Comparison of ENCODE assay signal across 10 mouse cellular contexts in genomic region chr11:46276778-46277177, GRCm38 (mm10). TPM values are rescaled to one million over a fixed set of nuclear protein-coding genes. Genes with fewer than 3 reads are reported as not detected.
DNase-seq lines count a peak whose midpoint lies in the region; ATAC-seq and TF ChIP-seq lines count a peak whose summit lies in the region.
"Had no signal": no experiment of that assay in that cellular context is flagged by ENCODE, and none has a peak within 500 bp of the region (broad histone marks: within the 10 kb centered on the region; RNA-seq: fewer than 3 reads in every experiment).

No protein-coding gene starts in this region.

- H3K27ac ChIP-seq in intestine, embryonic 14.5 days (ENCODE audit: low read depth), result no peak overlapping the region
- no peak overlapping the region for H3K27ac ChIP-seq in intestine, embryonic 16.5 days (ENCODE audit: low read length)
- no peak overlapping the region for H3K27ac ChIP-seq in hindbrain, postnatal 0 days
- no peak overlapping the region for H3K27ac ChIP-seq in forebrain, embryonic 12.5 days
- H3K27ac ChIP-seq: midbrain, embryonic 12.5 days had no signal

- 0 out of 2 replicates have a peak, but pooled peaks cover 2% of the 10 kb centered on the region for H3K4me1 ChIP-seq in intestine, embryonic 14.5 days (replicated peaks; ENCODE audit: control insufficient read depth, insufficient read depth, low read length)
- no peaks in the 10 kb centered on the region for H3K4me1 ChIP-seq in intestine, embryonic 16.5 days (ENCODE audit: control insufficient read depth, insufficient read depth, low read length)
- H3K4me1 ChIP-seq in E14TG2a.4 (replicated peaks; ENCODE audit: low read depth, low read length), result peaks cover 27% of the 10 kb centered on the region
- H3K4me1 ChIP-seq in hindbrain, postnatal 0 days (ENCODE audit: insufficient read depth, low read length), result no peaks in the 10 kb centered on the region
- H3K4me1 ChIP-seq in forebrain, embryonic 12.5 days, result no peaks in the 10 kb centered on the region
- H3K4me1 ChIP-seq: midbrain, embryonic 12.5 days had no signal

- peak; percentile 82 for TF ChIP-seq CTCF in E14TG2a.4 (conservative IDR thresholded peaks at IDR 0.05; ENCODE audit: low read length)
- peak; percentile 65 for TF ChIP-seq CTCF in hindbrain, postnatal 0 days (IDR thresholded peaks at IDR 0.05; ENCODE audit: low read depth)

- H3K4me3 ChIP-seq in intestine, embryonic 14.5 days (ENCODE audit: low read depth, low read length), result no peak overlapping the region
- no peak overlapping the region for H3K4me3 ChIP-seq in intestine, embryonic 16.5 days (ENCODE audit: low read length)
- H3K4me3 ChIP-seq in E14TG2a.4 (replicated peaks; ENCODE audit: low read length), result no peak overlapping the region
- H3K4me3 ChIP-seq in hindbrain, postnatal 0 days (ENCODE audit: low read length), result no peak overlapping the region
- H3K4me3 ChIP-seq in forebrain, embryonic 12.5 days (replicated peaks), result no peak overlapping the region
- H3K4me3 ChIP-seq: midbrain, embryonic 12.5 days had no signal

- 45% methylated on average over 5 of the region's 5 CpGs for WGBS in intestine, embryonic 14.5 days
- 46% methylated on average over 5 of the region's 5 CpGs for WGBS in intestine, embryonic 16.5 days
- WGBS in hindbrain, postnatal 0 days, result 52% methylated on average over 5 of the region's 5 CpGs
- 47% methylated on average over 5 of the region's 5 CpGs for WGBS in forebrain, embryonic 12.5 days

- DNase-seq in intestine, embryonic 14.5 days (ENCODE audit: low spot score), result peak; percentile 62
- peak; percentile 48 for DNase-seq in adrenal gland, adult 2 months
- peak; percentile 60 for DNase-seq in hindbrain, postnatal 0 days (ENCODE audit: low spot score)
- DNase-seq in naive thymus-derived CD4-positive, alpha-beta T cell, adult 2 months (ENCODE audit: low read depth), result peak; percentile 75
- no peak for DNase-seq in frontal cortex, adult 2 months (ENCODE audit: extremely low spot score in 1 of 2, low spot score in 1 of 2)

- H3K9me3 ChIP-seq in intestine, embryonic 14.5 days (ENCODE audit: control insufficient read depth, low read length), result no peaks in the 10 kb centered on the region
- H3K9me3 ChIP-seq in intestine, embryonic 16.5 days (ENCODE audit: control insufficient read depth, low read length), result no peaks in the 10 kb centered on the region
- H3K9me3 ChIP-seq in E14TG2a.4 (ENCODE audit: low read length), result no peaks in the 10 kb centered on the region
- H3K9me3 ChIP-seq in hindbrain, postnatal 0 days (ENCODE audit: low read length), result no peaks in the 10 kb centered on the region
- no peaks in the 10 kb centered on the region for H3K9me3 ChIP-seq in forebrain, embryonic 12.5 days
- H3K9me3 ChIP-seq: midbrain, embryonic 12.5 days had no signal

- H3K9ac ChIP-seq in intestine, embryonic 14.5 days (ENCODE audit: low read length), result no peak overlapping the region
- no peak overlapping the region for H3K9ac ChIP-seq in intestine, embryonic 16.5 days (ENCODE audit: low read depth, low read length)
- H3K9ac ChIP-seq in hindbrain, postnatal 0 days (replicated peaks; ENCODE audit: low read length), result no peak overlapping the region
- H3K9ac ChIP-seq in forebrain, embryonic 12.5 days, result no peak overlapping the region
- H3K9ac ChIP-seq: midbrain, embryonic 12.5 days had no signal

- no peaks in the 10 kb centered on the region for H3K27me3 ChIP-seq in intestine, embryonic 14.5 days (replicated peaks; ENCODE audit: control insufficient read depth, insufficient read depth, low read length)
- no peaks in the 10 kb centered on the region for H3K27me3 ChIP-seq in intestine, embryonic 16.5 days (replicated peaks; ENCODE audit: control insufficient read depth, insufficient read depth, low read length)
- H3K27me3 ChIP-seq in E14TG2a.4 (ENCODE audit: insufficient read depth, low read length), result no peaks in the 10 kb centered on the region
- no peaks in the 10 kb centered on the region for H3K27me3 ChIP-seq in hindbrain, postnatal 0 days (ENCODE audit: insufficient read depth, low read length)
- no peaks in the 10 kb centered on the region for H3K27me3 ChIP-seq in forebrain, embryonic 12.5 days
- H3K27me3 ChIP-seq: midbrain, embryonic 12.5 days had no signal

- H3K4me2 ChIP-seq in intestine, embryonic 14.5 days (ENCODE audit: low read length), result no peak overlapping the region
- no peak overlapping the region for H3K4me2 ChIP-seq in intestine, embryonic 16.5 days (ENCODE audit: low read depth, low read length)
- no peak overlapping the region for H3K4me2 ChIP-seq in hindbrain, postnatal 0 days (ENCODE audit: low read depth, low read length)
- H3K4me2 ChIP-seq in forebrain, embryonic 12.5 days, result no peak overlapping the region
- H3K4me2 ChIP-seq: midbrain, embryonic 12.5 days had no signal

- no peaks in the 10 kb centered on the region for H3K36me3 ChIP-seq in intestine, embryonic 14.5 days (ENCODE audit: control insufficient read depth, insufficient read depth, low read length)
- no peaks in the 10 kb centered on the region for H3K36me3 ChIP-seq in intestine, embryonic 16.5 days (ENCODE audit: control insufficient read depth, insufficient read depth, low read length)
- H3K36me3 ChIP-seq in E14TG2a.4 (ENCODE audit: insufficient read depth, low read length), result peaks cover 35% of the 10 kb centered on the region
- peaks cover 65% of the 10 kb centered on the region for H3K36me3 ChIP-seq in hindbrain, postnatal 0 days (ENCODE audit: insufficient read depth, low read length)
- peaks cover 83% of the 10 kb centered on the region for H3K36me3 ChIP-seq in forebrain, embryonic 12.5 days (replicated peaks)

- no peak for ATAC-seq in intestine, embryonic 14.5 days (replicated peaks; ENCODE audit: low FRiP score, low TSS enrichment, low read depth)
- ATAC-seq in intestine, embryonic 16.5 days, result no peak
- ATAC-seq in hindbrain, postnatal 0 days, result no peak
- no peak for ATAC-seq in forebrain, embryonic 12.5 days (ENCODE audit: low FRiP score)

RNA-seq across cellular contexts. Expression of gene Cyfip2, which starts 35.9 kb away (rescaled TPM):
- 13.4 and 15.0 TPM in 2 replicates for polyA plus RNA-seq in intestine, embryonic 14.5 days (2014; fragmentation: Nextera tagmentation; extraction: Ambion mirVana)
- polyA plus RNA-seq in intestine, embryonic 16.5 days (2015; fragmentation: Nextera tagmentation; extraction: Ambion mirVana), result 5.2 and 5.7 TPM in 2 replicates
- total RNA-seq in adrenal gland, adult 2 months (2021), result 10 to 100 TPM; 68.1 to 95.2 TPM
- 24.4 and 34.7 TPM in 2 replicates for polyA plus RNA-seq in adrenal gland, adult 2 months (2012; rRNA removed)
- 136 and 162 TPM in 2 replicates for total RNA-seq in hindbrain, postnatal 0 days (2014; rRNA removed)
- polyA plus RNA-seq in hindbrain, postnatal 0 days (2015; fragmentation: Nextera tagmentation; extraction: Ambion mirVana), result 72.4 and 79.1 TPM in 2 replicates
- 211 and 223 TPM in 2 replicates for polyA plus RNA-seq in frontal cortex, adult 2 months (2012; rRNA removed)
- polyA plus RNA-seq in forebrain, embryonic 12.5 days (2016; fragmentation: Nextera tagmentation; extraction: Ambion mirVana), result 55.7 and 64.2 TPM in 2 replicates

RNA-seq across cellular contexts. Expression of gene Fndc9, which starts 41.4 kb away (rescaled TPM):
- 0.09 and 0.38 TPM in 2 replicates for polyA plus RNA-seq in intestine, embryonic 14.5 days (2014; fragmentation: Nextera tagmentation; extraction: Ambion mirVana)
- polyA plus RNA-seq in intestine, embryonic 16.5 days (2015; fragmentation: Nextera tagmentation; extraction: Ambion mirVana), result 0.09 and 0.15 TPM in 2 replicates
- total RNA-seq in adrenal gland, adult 2 months (2021), result not detected
- not detected in 2 replicates for polyA plus RNA-seq in adrenal gland, adult 2 months (2012; rRNA removed)
- total RNA-seq in hindbrain, postnatal 0 days (2014; rRNA removed), result 1.8 and 2.2 TPM in 2 replicates
- 3.8 and 5.0 TPM in 2 replicates for polyA plus RNA-seq in hindbrain, postnatal 0 days (2015; fragmentation: Nextera tagmentation; extraction: Ambion mirVana)
- 0.68 and 0.71 TPM in 2 replicates for polyA plus RNA-seq in frontal cortex, adult 2 months (2012; rRNA removed)
- 1.1 and 1.7 TPM in 2 replicates for polyA plus RNA-seq in forebrain, embryonic 12.5 days (2016; fragmentation: Nextera tagmentation; extraction: Ambion mirVana)
- total RNA-seq: gastrocnemius, postnatal 4 days had no signal

Comparison
In these comparisons a context has a peak if more than half of its experiments do, and no peak if none do; other contexts are left out.
1. DNase-seq: peak in intestine, embryonic 14.5 days (single experiment), adrenal gland, adult 2 months (single experiment), hindbrain, postnatal 0 days (single experiment) and naive thymus-derived CD4-positive, alpha-beta T cell, adult 2 months (single experiment); none in frontal cortex, adult 2 months (0 of 2).